Mouse (Mus musculus): ENCODE measurements around the gene Fgfr2.

Gene Fgfr2

GRCm38 (mm10) chr7:131605481-131605880 lies 1517.7 kb downstream of the Fgfr2 start:
- in situ Hi-C loops (cut with MboI, MseI): no loop called here

GRCm38 (mm10) chr7:131604946-131605345 lies 1518.2 kb downstream of the Fgfr2 start:
- in situ Hi-C loops (cut with MboI, MseI): no loop called here

- in situ Hi-C loops (cut with MboI, MseI): no loop called here
Observed at GRCm38 (mm10) chr7:131603186-131603585, 1520.0 kb downstream of the Fgfr2 start.

GRCm38 (mm10) chr7:131602106-131602505 lies 1521.0 kb downstream of the Fgfr2 start:
- in situ Hi-C loops (cut with MboI, MseI): no loop called here

- in situ Hi-C loops (cut with MboI, MseI): no loop called here
Observed at GRCm38 (mm10) chr7:131598483-131598824, 1524.7 kb downstream of the Fgfr2 start.

GRCm38 (mm10) chr7:131597779-131598482 lies 1525.2 kb downstream of the Fgfr2 start:
- in situ Hi-C loops (cut with MboI, MseI): no loop called here

- in situ Hi-C loops (cut with MboI, MseI): no loop called here
Observed at GRCm38 (mm10) chr7:131585551-131585950, 1537.6 kb downstream of the Fgfr2 start.

- in situ Hi-C loops (cut with MboI, MseI): no loop called here
Observed at GRCm38 (mm10) chr7:131582178-131582577, 1541.0 kb downstream of the Fgfr2 start.

GRCm38 (mm10) chr7:131575246-131575645 lies 1547.9 kb downstream of the Fgfr2 start:
- in situ Hi-C loops (cut with MboI, MseI): loop anchor here (10.0 kb wide), 1 partner anchor 1440 kb away; no protein-coding TSS in a partner anchor

GRCm38 (mm10) chr7:131560697-131561042 lies 1562.5 kb downstream of the Fgfr2 start:
- in situ Hi-C loops (cut with MboI, MseI): loop anchor here (10.0 to 25.0 kb wide), 2 partner anchors 898 to 1014 kb away; partner anchors contain the start of gene Oat

- in situ Hi-C loops (cut with MboI, MseI): loop anchor here (10.0 to 25.0 kb wide), 2 partner anchors 898 to 1015 kb away; partner anchors contain the start of gene Oat
Observed at GRCm38 (mm10) chr7:131559986-131560696, 1563.0 kb downstream of the Fgfr2 start, which contains the start of gene Bub3. Gene Bub3 (plus strand): TSS chr7:131560222.

GRCm38 (mm10) chr7:131557751-131558150 lies 1565.4 kb downstream of the Fgfr2 start:
- in situ Hi-C loops (cut with MboI, MseI): loop anchor here (25.0 kb wide), 1 partner anchor 895 kb away; no protein-coding TSS in a partner anchor

GRCm38 (mm10) chr7:131556541-131557271 lies 1566.4 kb downstream of the Fgfr2 start:
- in situ Hi-C loops (cut with MboI, MseI): loop anchor here (25.0 kb wide), 1 partner anchor 894 kb away; no protein-coding TSS in a partner anchor

GRCm38 (mm10) chr7:131556116-131556515 lies 1567.0 kb downstream of the Fgfr2 start:
- in situ Hi-C loops (cut with MboI, MseI): loop anchor here (25.0 kb wide), 1 partner anchor 894 kb away; no protein-coding TSS in a partner anchor

- in situ Hi-C loops (cut with MboI, MseI): loop anchor here (25.0 kb wide), 1 partner anchor 893 kb away; no protein-coding TSS in a partner anchor
Observed at GRCm38 (mm10) chr7:131555301-131556081, 1567.7 kb downstream of the Fgfr2 start.

- in situ Hi-C loops (cut with MboI, MseI): loop anchor here (5.0 to 25.0 kb wide), 2 partner anchors 197 to 892 kb away; no protein-coding TSS in a partner anchor
Observed at GRCm38 (mm10) chr7:131554341-131555180, 1568.6 kb downstream of the Fgfr2 start.

GRCm38 (mm10) chr7:131553771-131554175 lies 1569.4 kb downstream of the Fgfr2 start:
- in situ Hi-C loops (cut with MboI, MseI): loop anchor here (5.0 to 25.0 kb wide), 2 partner anchors 196 to 891 kb away; no protein-coding TSS in a partner anchor

GRCm38 (mm10) chr7:131552781-131553180 lies 1570.4 kb downstream of the Fgfr2 start:
- in situ Hi-C loops (cut with MboI, MseI): loop anchor here (5.0 to 25.0 kb wide), 2 partner anchors 195 to 890 kb away; no protein-coding TSS in a partner anchor

- in situ Hi-C loops (cut with MboI, MseI): loop anchor here (5.0 to 25.0 kb wide), 2 partner anchors 195 to 890 kb away; no protein-coding TSS in a partner anchor
Observed at GRCm38 (mm10) chr7:131551931-131552741, 1571.0 kb downstream of the Fgfr2 start.
